8 mouse cellular contexts compared by ENCODE assay signal in genomic region chr11:99047643-99048042, GRCm38 (mm10). TPM values are rescaled to one million over a fixed set of nuclear protein-coding genes. Genes with fewer than 3 reads are reported as not detected.
DNase-seq lines count a peak whose midpoint lies in the region; ATAC-seq and TF ChIP-seq lines count a peak whose summit lies in the region.
"Had no signal": no experiment of that assay in that cellular context is flagged by ENCODE, and none has a peak within 500 bp of the region (broad histone marks: within the 10 kb centered on the region; RNA-seq: fewer than 3 reads in every experiment).

No protein-coding gene starts in this region.

- H3K27me3 ChIP-seq in lung, postnatal 0 days (replicated peaks; ENCODE audit: insufficient read depth, low read length): no peaks in the 10 kb centered on the region
- no peaks in the 10 kb centered on the region for H3K27me3 ChIP-seq in hindbrain, embryonic 13.5 days
- H3K27me3 ChIP-seq in stomach, embryonic 14.5 days (ENCODE audit: control insufficient read depth, insufficient read depth, low read length): no peaks in the 10 kb centered on the region

- peak overlapping the region; percentile 47 for H3K27ac ChIP-seq in lung, postnatal 0 days (ENCODE audit: low read length)
- peak overlapping the region; percentile 56 for H3K27ac ChIP-seq in hindbrain, embryonic 13.5 days
- peak overlapping the region; percentile 82 for H3K27ac ChIP-seq in stomach, embryonic 14.5 days (ENCODE audit: low read length)

- H3K4me2 ChIP-seq in lung, postnatal 0 days (replicated peaks; ENCODE audit: low read depth, low read length): no peak overlapping the region
- H3K4me2 ChIP-seq in hindbrain, embryonic 13.5 days: no peak overlapping the region
- H3K4me2 ChIP-seq in stomach, embryonic 14.5 days (replicated peaks; ENCODE audit: low read depth, low read length): peak overlapping the region; percentile 37

- ATAC-seq in lung, postnatal 0 days: peak; percentile 51
- ATAC-seq in hindbrain, embryonic 13.5 days (ENCODE audit: low FRiP score): no peak
- peak; percentile 43; the same call in 1 of the 2 replicates for ATAC-seq in stomach, embryonic 14.5 days (ENCODE audit: insufficient number of reproducible peaks, insufficient read depth, low FRiP score, low read depth)

- no peak for TF ChIP-seq CTCF in lung, postnatal 0 days (IDR thresholded peaks at IDR 0.05)

- TF ChIP-seq EP300 in lung, postnatal 0 days (IDR thresholded peaks at IDR 0.05): no peak

- H3K36me3 ChIP-seq in lung, postnatal 0 days (ENCODE audit: insufficient read depth, low read length): no peaks in the 10 kb centered on the region
- peaks cover 26% of the 10 kb centered on the region for H3K36me3 ChIP-seq in hindbrain, embryonic 13.5 days
- peaks cover 47% of the 10 kb centered on the region for H3K36me3 ChIP-seq in stomach, embryonic 14.5 days (ENCODE audit: control insufficient read depth, insufficient read depth, low read length)

- 76% methylated on average over 2 of the region's 2 CpGs for WGBS in lung, postnatal 0 days
- 74% methylated on average over 2 of the region's 2 CpGs for WGBS in hindbrain, embryonic 13.5 days
- 55% methylated on average over 2 of the region's 2 CpGs for WGBS in stomach, embryonic 14.5 days

- DNase-seq in lung, postnatal 0 days (ENCODE audit: low spot score): peak; percentile 20
- no peak for DNase-seq in lung, postnatal 25 days (ENCODE audit: low spot score)
- peak; percentile 28 to 43 for DNase-seq in gastrocnemius, adult 8-10 months (ENCODE audit: low spot score in 2 of 2)
- DNase-seq in thymus, postnatal 25 days: no peak
- DNase-seq in left cerebral cortex, postnatal 10 days (ENCODE audit: extremely low spot score in 1 of 2, low spot score in 2 of 2): no peak
- DNase-seq: right cerebral cortex, postnatal 4 days had no signal

- no peak overlapping the region for H3K9ac ChIP-seq in lung, postnatal 0 days (replicated peaks; ENCODE audit: low read depth)
- 0 out of 2 replicates have a peak overlapping the region, but pooled peaks have one; percentile 35 for H3K9ac ChIP-seq in hindbrain, embryonic 13.5 days
- H3K9ac ChIP-seq in stomach, embryonic 14.5 days (replicated peaks; ENCODE audit: low read depth, low read length): no peak overlapping the region

- no peak overlapping the region for H3K4me3 ChIP-seq in lung, postnatal 0 days (ENCODE audit: low read depth, low read length)
- no peak overlapping the region for H3K4me3 ChIP-seq in hindbrain, embryonic 13.5 days
- no peak overlapping the region for H3K4me3 ChIP-seq in stomach, embryonic 14.5 days (ENCODE audit: low read depth, low read length)

- intact Hi-C loops in left cerebral cortex, postnatal 10 days (cut with DNase I): no loop called here

- peaks cover 8% of the 10 kb centered on the region; the same call in 1 of the 2 replicates for H3K4me1 ChIP-seq in lung, postnatal 0 days (ENCODE audit: insufficient read depth, low read depth, low read length)
- peaks cover 34% of the 10 kb centered on the region for H3K4me1 ChIP-seq in hindbrain, embryonic 13.5 days (replicated peaks)
- peaks cover 45% of the 10 kb centered on the region for H3K4me1 ChIP-seq in stomach, embryonic 14.5 days (ENCODE audit: control insufficient read depth, insufficient read depth, low read length)

- H3K9me3 ChIP-seq in lung, postnatal 0 days (ENCODE audit: low read length): no peaks in the 10 kb centered on the region
- no peaks in the 10 kb centered on the region for H3K9me3 ChIP-seq in hindbrain, embryonic 13.5 days
- H3K9me3 ChIP-seq in stomach, embryonic 14.5 days (ENCODE audit: control insufficient read depth, low read depth, low read length): no peaks in the 10 kb centered on the region

RNA-seq across cellular contexts. Expression of gene Igfbp4, which starts 6.6 kb away (rescaled TPM):
- polyA plus RNA-seq in lung, postnatal 0 days (2015; fragmentation: Nextera tagmentation; extraction: Ambion mirVana): 416 and 433 TPM in 2 replicates
- total RNA-seq in gastrocnemius, adult 8-10 months (2022): 10 to 100 TPM; 23.4 to 50.7 (median 34.4) TPM
- polyA plus RNA-seq in hindbrain, embryonic 13.5 days (2015; fragmentation: Nextera tagmentation; extraction: Ambion mirVana): 194 and 196 TPM in 2 replicates
- 494 and 532 TPM in 2 replicates for polyA plus RNA-seq in stomach, embryonic 14.5 days (2014; fragmentation: Nextera tagmentation; extraction: Ambion mirVana)
- 10 to 100 TPM; 78.1 to 83.3 TPM for total RNA-seq in left cerebral cortex, postnatal 10 days (2021)

RNA-seq across cellular contexts. Expression of gene Top2a, which starts 23.7 kb away (rescaled TPM):
- polyA plus RNA-seq in lung, postnatal 0 days (2015; fragmentation: Nextera tagmentation; extraction: Ambion mirVana): 11.1 and 16.9 TPM in 2 replicates
- total RNA-seq in gastrocnemius, adult 8-10 months (2022): under 1 TPM in 3 of 4 experiments, not detected in 1; 0.25 to 0.60 (median 0.29) TPM
- polyA plus RNA-seq in hindbrain, embryonic 13.5 days (2015; fragmentation: Nextera tagmentation; extraction: Ambion mirVana): 55.7 and 62.2 TPM in 2 replicates
- polyA plus RNA-seq in stomach, embryonic 14.5 days (2014; fragmentation: Nextera tagmentation; extraction: Ambion mirVana): 260 and 284 TPM in 2 replicates
- 10 to 100 TPM; 10.1 to 12.0 TPM for total RNA-seq in left cerebral cortex, postnatal 10 days (2021)

RNA-seq across cellular contexts. Expression of gene Tns4, which starts 41.5 kb away (rescaled TPM):
- 0.13 and 0.24 TPM in 2 replicates for polyA plus RNA-seq in lung, postnatal 0 days (2015; fragmentation: Nextera tagmentation; extraction: Ambion mirVana)
- not detected for total RNA-seq in gastrocnemius, adult 8-10 months (2022)
- polyA plus RNA-seq in hindbrain, embryonic 13.5 days (2015; fragmentation: Nextera tagmentation; extraction: Ambion mirVana): 0.17 and 0.19 TPM in 2 replicates
- 2.4 and 2.5 TPM in 2 replicates for polyA plus RNA-seq in stomach, embryonic 14.5 days (2014; fragmentation: Nextera tagmentation; extraction: Ambion mirVana)
- total RNA-seq in left cerebral cortex, postnatal 10 days (2021): under 1 TPM in 1 of 2 experiments, not detected in 1; 0.51 TPM

Comparison
In these comparisons a context has a peak if more than half of its experiments do, and no peak if none do; other contexts are left out.
1. DNase-seq: peak in lung, postnatal 0 days (single experiment) and gastrocnemius, adult 8-10 months (2 of 2); none in lung, postnatal 25 days (single experiment), thymus, postnatal 25 days (single experiment) and left cerebral cortex, postnatal 10 days (0 of 2).
2. Peak in every context shown above with its lines, with median percentiles within 50 percentile points of each other: H3K27ac ChIP-seq.